Mouse (Mus musculus): ENCODE measurements around the gene Gpr45. TPM values are rescaled to one million over a fixed set of nuclear protein-coding genes. Genes with fewer than 3 reads are reported as not detected.
"Not testable (repeated sequence)": the region's sequence is repeated elsewhere in the genome, so short reads cannot be mapped to it uniquely, and the experiment has no call there.

Gene Gpr45
- polyA plus RNA-seq, 2 experiments, result 4.8 to 6.1 TPM

DNA sequence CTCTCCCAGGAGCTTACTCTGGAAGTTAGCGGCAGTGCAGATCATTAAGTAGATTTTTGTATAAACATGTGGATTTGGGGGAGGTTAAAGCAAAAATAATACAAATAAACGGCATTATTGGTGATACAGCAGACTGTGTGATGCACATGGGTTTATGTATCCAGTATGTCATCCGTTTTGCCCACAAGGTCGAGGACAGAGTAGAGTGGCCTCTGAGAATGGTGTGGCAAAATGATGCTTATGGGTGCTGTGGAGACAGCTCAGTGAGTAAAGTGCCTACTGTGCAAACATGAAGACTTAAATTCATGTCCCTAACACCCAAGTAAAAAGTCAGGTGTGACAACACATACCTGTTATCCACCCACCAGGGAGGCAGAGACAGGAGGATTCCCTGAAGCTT lies 53.9 kb downstream of the Gpr45 start:
- H3K4me2 ChIP-seq (replicated peaks; ENCODE audit: low read depth, low read length, severe bottlenecking), result no peak overlapping the region
- H3K27me3 ChIP-seq (ENCODE audit: control insufficient read depth, insufficient read depth, low read length), result no peaks in the 10 kb centered on the region
- TF ChIP-seq POLR2A (IDR thresholded peaks at IDR 0.05; ENCODE audit: borderline replicate concordance, extremely low read depth, insufficient read depth, insufficient read length), result no peak
- ATAC-seq (ENCODE audit: low FRiP score, low read depth) (no peak), DNase-seq (ENCODE audit: low spot score) (no peak)
- H3K36me3 ChIP-seq (ENCODE audit: control insufficient read depth, insufficient read depth, low read length), result no peaks in the 10 kb centered on the region
- no peak overlapping the region for H3K4me3 ChIP-seq (replicated peaks; ENCODE audit: low read length)
- no peak overlapping the region for H3K27ac ChIP-seq (replicated peaks; ENCODE audit: low read depth, low read length)
- no peak overlapping the region for H3K9ac ChIP-seq (ENCODE audit: low read depth, low read length, severe bottlenecking)
- H3K4me1 ChIP-seq (ENCODE audit: control insufficient read depth, insufficient read depth, low read length), result no peaks in the 10 kb centered on the region
- WGBS, result 74% methylated on average over 4 of the region's 4 CpGs
- no peaks in the 10 kb centered on the region for H3K9me3 ChIP-seq (ENCODE audit: control insufficient read depth, low read length)

GRCm38 (mm10) chr1:43010461-43010860 lies 57.8 kb downstream of the Gpr45 start:
- Histone ChIP-seq H3K4me3 (replicated peaks; ENCODE audit: low read length) (no peak overlapping the region), H3K4me2 (replicated peaks; ENCODE audit: low read depth, low read length, severe bottlenecking) (no peak overlapping the region), H3K4me1 (ENCODE audit: control insufficient read depth, insufficient read depth, low read length) (no peaks in the 10 kb centered on the region), H3K36me3 (ENCODE audit: control insufficient read depth, insufficient read depth, low read length) (no peaks in the 10 kb centered on the region), H3K27ac (replicated peaks; ENCODE audit: low read depth, low read length) (no peak overlapping the region), H3K9ac (ENCODE audit: low read depth, low read length, severe bottlenecking) (no peak overlapping the region), H3K27me3 (ENCODE audit: control insufficient read depth, insufficient read depth, low read length) (no peaks in the 10 kb centered on the region), H3K9me3 (ENCODE audit: control insufficient read depth, low read length) (no peaks in the 10 kb centered on the region)
- 46% methylated on average over 4 of the region's 4 CpGs for WGBS
- ATAC-seq (ENCODE audit: low FRiP score, low read depth), result no peak
- no peak for TF ChIP-seq POLR2A (IDR thresholded peaks at IDR 0.05; ENCODE audit: borderline replicate concordance, extremely low read depth, insufficient read depth, insufficient read length)
- DNase-seq (ENCODE audit: low spot score), result no peak

DNA sequence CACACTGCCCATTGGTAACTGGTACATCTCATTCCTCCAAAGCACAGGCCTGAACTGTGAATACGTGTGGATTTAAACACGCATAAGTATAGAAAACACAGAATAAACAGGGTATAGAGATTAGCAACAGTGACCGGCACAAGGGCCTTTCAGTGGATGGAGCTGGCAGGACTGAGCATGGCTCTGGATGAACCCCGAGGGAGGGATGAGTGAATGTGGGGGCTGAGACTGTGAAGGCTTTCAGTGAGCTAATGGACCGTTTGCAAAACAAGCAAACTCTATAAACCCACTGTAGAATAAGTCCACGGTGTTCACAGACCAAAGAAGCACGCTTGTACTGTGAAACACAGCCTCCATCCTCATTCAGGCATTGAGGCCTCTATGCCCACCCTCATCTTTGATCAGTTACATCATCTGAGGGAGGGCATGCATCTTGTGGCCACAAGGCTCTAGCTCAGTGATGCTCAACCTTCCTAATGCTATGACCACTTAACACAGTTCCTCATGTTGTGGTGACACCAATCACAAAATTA lies 62.5 kb downstream of the Gpr45 start:
- WGBS, result 81% methylated on average over 7 of the region's 7 CpGs
- H3K4me3 ChIP-seq (replicated peaks; ENCODE audit: low read length); DNase-seq (ENCODE audit: low spot score); H3K9me3 ChIP-seq (ENCODE audit: control insufficient read depth, low read length); H3K4me1 ChIP-seq (ENCODE audit: control insufficient read depth, insufficient read depth, low read length); H3K36me3 ChIP-seq (ENCODE audit: control insufficient read depth, insufficient read depth, low read length); H3K4me2 ChIP-seq (replicated peaks; ENCODE audit: low read depth, low read length, severe bottlenecking); H3K27ac ChIP-seq (replicated peaks; ENCODE audit: low read depth, low read length); H3K9ac ChIP-seq (ENCODE audit: low read depth, low read length, severe bottlenecking); ATAC-seq (ENCODE audit: low FRiP score, low read depth); H3K27me3 ChIP-seq (ENCODE audit: control insufficient read depth, insufficient read depth, low read length): not testable (repeated sequence)

GRCm38 (mm10) chr1:43036014-43036413 lies 83.3 kb downstream of the Gpr45 start:
- WGBS, result 77% methylated on average over 7 of the region's 7 CpGs
- H3K4me1 ChIP-seq (ENCODE audit: control insufficient read depth, insufficient read depth, low read length), result no peaks in the 10 kb centered on the region
- H3K4me3 ChIP-seq (replicated peaks; ENCODE audit: low read length), result no peak overlapping the region
- H3K27me3 ChIP-seq (ENCODE audit: control insufficient read depth, insufficient read depth, low read length), result no peaks in the 10 kb centered on the region
- H3K4me2 ChIP-seq (replicated peaks; ENCODE audit: low read depth, low read length, severe bottlenecking), result no peak overlapping the region
- ATAC-seq (ENCODE audit: low FRiP score, low read depth) (no peak), DNase-seq (ENCODE audit: low spot score) (no peak)
- no peaks in the 10 kb centered on the region for H3K36me3 ChIP-seq (ENCODE audit: control insufficient read depth, insufficient read depth, low read length)
- no peak for TF ChIP-seq POLR2A (IDR thresholded peaks at IDR 0.05; ENCODE audit: borderline replicate concordance, extremely low read depth, insufficient read depth, insufficient read length)
- no peaks in the 10 kb centered on the region for H3K9me3 ChIP-seq (ENCODE audit: control insufficient read depth, low read length)
- no peak overlapping the region for H3K27ac ChIP-seq (replicated peaks; ENCODE audit: low read depth, low read length)
- H3K9ac ChIP-seq (ENCODE audit: low read depth, low read length, severe bottlenecking), result no peak overlapping the region

DNA sequence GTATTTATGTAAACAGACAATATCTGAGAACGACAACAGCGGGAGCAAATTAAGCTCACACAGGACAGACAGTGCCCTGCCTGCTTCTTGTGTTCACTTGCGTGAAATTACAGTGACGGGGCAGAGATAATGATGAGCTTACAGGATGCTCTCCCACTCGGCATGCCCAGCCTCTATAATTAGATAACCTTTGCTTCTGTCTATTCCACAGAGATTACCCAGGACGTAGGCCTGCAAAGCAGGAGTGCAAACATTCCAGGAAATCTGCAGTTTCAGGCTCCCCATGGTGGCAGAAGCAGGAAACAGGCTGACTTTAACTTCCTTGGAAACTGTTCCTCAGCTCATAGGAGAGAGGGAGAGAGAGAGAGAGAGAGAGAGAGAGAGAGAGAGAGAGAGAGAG lies 89.6 kb downstream of the Gpr45 start:
- DNase-seq (ENCODE audit: low spot score) (no peak), ATAC-seq (ENCODE audit: low FRiP score, low read depth) (no peak)
- H3K27ac ChIP-seq (replicated peaks; ENCODE audit: low read depth, low read length), result no peak overlapping the region
- H3K9ac ChIP-seq (ENCODE audit: low read depth, low read length, severe bottlenecking), result no peak overlapping the region
- WGBS, result 53% methylated on average over 6 of the region's 6 CpGs
- no peaks in the 10 kb centered on the region for H3K27me3 ChIP-seq (ENCODE audit: control insufficient read depth, insufficient read depth, low read length)
- H3K36me3 ChIP-seq (ENCODE audit: control insufficient read depth, insufficient read depth, low read length), result no peaks in the 10 kb centered on the region
- no peaks in the 10 kb centered on the region for H3K9me3 ChIP-seq (ENCODE audit: control insufficient read depth, low read length)
- no peaks in the 10 kb centered on the region for H3K4me1 ChIP-seq (ENCODE audit: control insufficient read depth, insufficient read depth, low read length)
- TF ChIP-seq POLR2A (IDR thresholded peaks at IDR 0.05; ENCODE audit: borderline replicate concordance, extremely low read depth, insufficient read depth, insufficient read length), result no peak
- no peak overlapping the region for H3K4me2 ChIP-seq (replicated peaks; ENCODE audit: low read depth, low read length, severe bottlenecking)
- H3K4me3 ChIP-seq (replicated peaks; ENCODE audit: low read length), result no peak overlapping the region

All from limb, embryonic 14.5 days (tissue).